In the genomic region with DNA sequence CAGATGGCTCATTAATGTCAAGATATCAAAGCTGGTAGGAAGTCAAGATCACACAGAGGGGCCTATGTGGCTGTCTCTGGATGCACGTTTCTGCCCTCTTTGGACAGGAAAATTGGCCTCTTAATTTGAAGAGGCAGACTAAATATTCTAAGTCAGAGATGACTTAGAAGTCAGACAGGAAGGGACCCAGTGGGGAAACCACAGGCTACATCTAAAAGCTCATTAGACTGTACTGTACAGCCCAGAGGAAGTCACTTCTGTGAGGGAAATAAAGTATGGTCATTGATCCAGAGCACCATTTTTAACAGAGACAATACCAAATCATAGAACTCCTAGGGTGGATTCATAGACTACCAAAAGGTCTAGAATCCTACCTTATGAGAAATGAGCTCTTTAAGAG, we compare ENCODE assay signal across 33 mouse cellular contexts.
"Had no signal": no experiment of that assay in that cellular context is flagged by ENCODE, and none has a peak within 500 bp of the region (broad histone marks: within the 10 kb centered on the region; RNA-seq: fewer than 3 reads in every experiment).

No protein-coding gene starts in this region.

- H3K36me3 ChIP-seq: heart, embryonic 15.5 days; intestine, embryonic 15.5 days; kidney, embryonic 15.5 days had no signal

- H3K9ac ChIP-seq: heart, embryonic 12.5 days; heart, embryonic 13.5 days; heart, embryonic 15.5 days; hindbrain, embryonic 12.5 days; hindbrain, embryonic 13.5 days; hindbrain, embryonic 14.5 days; hindbrain, embryonic 15.5 days; intestine, embryonic 15.5 days; kidney, embryonic 15.5 days had no signal

- H3K4me3 ChIP-seq: heart, embryonic 12.5 days; heart, embryonic 13.5 days; heart, embryonic 15.5 days; hindbrain, embryonic 10.5 days; hindbrain, embryonic 12.5 days; hindbrain, embryonic 13.5 days; hindbrain, embryonic 15.5 days; intestine, embryonic 15.5 days; kidney, embryonic 15.5 days; layer of hippocampus, adult 2 months; left cerebral cortex, adult 2 months had no signal

- DNase-seq: heart, postnatal 10 days; heart, postnatal 14 days; heart, postnatal 36 days; heart, postnatal 4 days; kidney, adult 11 months; kidney, adult 18-20 months; kidney, adult 2 months; kidney, adult 8-10 months; kidney, adult 9 months; kidney, postnatal 10 days; kidney, postnatal 14 days; kidney, postnatal 25 days; kidney, postnatal 36 days; kidney, postnatal 4 days; layer of hippocampus, adult 9-11 months; layer of hippocampus, postnatal 36 days had no signal

- H3K4me2 ChIP-seq: heart, embryonic 12.5 days; heart, embryonic 13.5 days; heart, embryonic 15.5 days; hindbrain, embryonic 12.5 days; hindbrain, embryonic 13.5 days; hindbrain, embryonic 14.5 days; hindbrain, embryonic 15.5 days; intestine, embryonic 15.5 days; kidney, embryonic 15.5 days had no signal

- H3K27ac ChIP-seq: heart, embryonic 13.5 days; heart, embryonic 15.5 days; hindbrain, embryonic 10.5 days; hindbrain, embryonic 12.5 days; hindbrain, embryonic 13.5 days; hindbrain, embryonic 14.5 days; hindbrain, embryonic 15.5 days; hindbrain, postnatal 0 days; intestine, embryonic 15.5 days; kidney, embryonic 15.5 days; kidney, postnatal 0 days; layer of hippocampus, adult 2 months; left cerebral cortex, adult 2 months had no signal

- ATAC-seq: hindbrain, embryonic 16.5 days; hindbrain, postnatal 0 days; intestine, embryonic 15.5 days; intestine, embryonic 16.5 days; intestine, postnatal 0 days had no signal

- H3K27me3 ChIP-seq: heart, embryonic 12.5 days; heart, embryonic 13.5 days; heart, embryonic 15.5 days; hindbrain, embryonic 12.5 days; hindbrain, embryonic 13.5 days; hindbrain, embryonic 15.5 days; intestine, embryonic 15.5 days; kidney, embryonic 15.5 days had no signal

- H3K4me1 ChIP-seq: heart, embryonic 12.5 days; heart, embryonic 13.5 days; heart, embryonic 15.5 days; hindbrain, embryonic 12.5 days; hindbrain, embryonic 13.5 days; hindbrain, embryonic 15.5 days; intestine, embryonic 15.5 days had no signal

- H3K9me3 ChIP-seq: heart, embryonic 12.5 days; heart, embryonic 15.5 days; hindbrain, embryonic 12.5 days; hindbrain, embryonic 13.5 days; hindbrain, embryonic 15.5 days; intestine, embryonic 15.5 days; kidney, embryonic 15.5 days had no signal
